Mouse (Mus musculus) hindbrain, embryonic 12.5 days (tissue): ENCODE results near the gene Papln. TPM values are rescaled to one million over a fixed set of nuclear protein-coding genes. Genes with fewer than 3 reads are reported as not detected.

Experiments
- ATAC-seq: fragments of 200-750 bp; cut with Nextera tagmentation; 2 replicates; pipeline ENCODE4 v1.8.0; 2017; ENCODE audit warnings: moderate TSS enrichment; ENCODE audit not compliant: low FRiP score
- H3K27ac ChIP-seq: fragments of 300-500 bp; sonication (generic); 2 replicates; pipeline ENCODE4 v1.5.1; 2016; ENCODE audit warnings: mild to moderate bottlenecking
- H3K27me3 ChIP-seq: fragments of 300-500 bp; sonication (generic); 2 replicates; pipeline ENCODE4 v1.6.1; 2016; ENCODE audit warnings: mild to moderate bottlenecking
- H3K36me3 ChIP-seq: fragments of 300-500 bp; sonication (generic); 2 replicates; pipeline ENCODE4 v1.6.1; 2016; ENCODE audit warnings: mild to moderate bottlenecking
- H3K4me1 ChIP-seq: fragments of 300-500 bp; sonication (generic); 2 replicates; pipeline ENCODE4 v1.6.1; 2016
- H3K4me2 ChIP-seq: fragments of 300-500 bp; sonication (generic); replicated peaks from 2 replicates; pipeline ENCODE4 v1.6.1; 2016; ENCODE audit warnings: mild to moderate bottlenecking
- H3K4me3 ChIP-seq: fragments of 300-500 bp; sonication (generic); 2 replicates; pipeline ENCODE4 v1.5.1; 2016; ENCODE audit warnings: mild to moderate bottlenecking
- H3K9ac ChIP-seq: fragments of 300-500 bp; sonication (generic); 2 replicates; pipeline ENCODE4 v1.6.1; 2016; ENCODE audit warnings: mild to moderate bottlenecking, moderate library complexity
- H3K9me3 ChIP-seq: fragments of 300-500 bp; sonication (generic); replicated peaks from 2 replicates; pipeline ENCODE4 v1.6.1; 2016; ENCODE audit warnings: mild to moderate bottlenecking
- WGBS: fragments of 180-500 bp; shearing (Covaris S2); methylation state at CpG from one replicate; pipeline ENCODE4 v1.1.7; 2016; 5-methylcytosine and 5-hydroxymethylcytosine counted together
- polyA plus RNA-seq: library from polyadenylated mRNA; unstranded; fragments of >200 nt; fragmentation: Nextera tagmentation; extraction: Ambion mirVana; gene quantifications from 2 replicates; pipeline ENCODE4 v1.2.1, GENCODE M21; 2016

Gene Papln
- polyA plus RNA-seq, 1 experiment from 2014 or later, result 0.26 TPM

GRCm38 (mm10) chr12:83792706-83793410 is 29.4 kb downstream of the Papln start:
- Histone ChIP-seq H3K4me2 (no peak overlapping the region), H3K9me3 (no peaks in the 10 kb centered on the region), H3K4me3 (no peak overlapping the region), H3K9ac (no peak overlapping the region), H3K27me3 (no peaks in the 10 kb centered on the region), H3K36me3 (peaks cover 33% of the 10 kb centered on the region), H3K4me1 (no peaks in the 10 kb centered on the region), H3K27ac (no peak overlapping the region)
- ATAC-seq, result no peak
- 76% methylated on average over 10 of the region's 10 CpGs for WGBS

GRCm38 (mm10) chr12:83795051-83795450 is 31.6 kb downstream of the Papln start:
- Histone ChIP-seq H3K27ac (no peak overlapping the region), H3K27me3 (no peaks in the 10 kb centered on the region), H3K9ac (no peak overlapping the region), H3K4me2 (no peak overlapping the region), H3K36me3 (peaks cover 51% of the 10 kb centered on the region), H3K4me1 (no peaks in the 10 kb centered on the region), H3K9me3 (no peaks in the 10 kb centered on the region), H3K4me3 (no peak overlapping the region)
- whole genome bisulfite sequencing, result 76% methylated on average over 2 of the region's 2 CpGs
- ATAC-seq, result no peak

DNA sequence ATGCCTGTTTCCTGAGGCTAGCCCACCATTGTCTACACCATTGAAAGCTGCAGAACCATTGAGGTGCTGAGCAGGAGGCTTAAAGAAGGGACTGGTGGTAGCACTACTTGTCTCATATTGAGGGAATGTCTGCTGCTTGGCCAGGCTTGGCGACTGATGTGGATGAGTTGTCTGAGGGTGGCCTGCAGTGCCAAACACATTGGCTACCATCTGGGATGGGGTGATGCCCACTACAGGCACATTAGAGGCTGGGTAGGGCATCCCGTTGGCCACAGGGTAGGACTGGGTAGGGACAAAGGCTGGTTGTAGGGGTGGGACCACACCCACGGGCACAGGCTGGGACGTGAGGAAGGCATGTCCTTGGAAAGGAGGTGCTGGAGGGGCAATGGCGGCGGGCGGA is 32.2 kb downstream of the Papln start:
- Histone ChIP-seq H3K36me3 (peaks cover 57% of the 10 kb centered on the region), H3K4me3 (no peak overlapping the region), H3K4me2 (no peak overlapping the region), H3K4me1 (no peaks in the 10 kb centered on the region), H3K27ac (no peak overlapping the region), H3K27me3 (no peaks in the 10 kb centered on the region), H3K9me3 (no peaks in the 10 kb centered on the region), H3K9ac (no peak overlapping the region)
- ATAC-seq, result no peak
- WGBS, result 94% methylated on average over 7 of the region's 7 CpGs

GRCm38 (mm10) chr12:83798313-83798712 is 34.9 kb downstream of the Papln start:
- H3K4me1 ChIP-seq, result no peaks in the 10 kb centered on the region
- no peaks in the 10 kb centered on the region for H3K27me3 ChIP-seq
- no peak overlapping the region for H3K27ac ChIP-seq
- no peak overlapping the region for H3K4me3 ChIP-seq
- peaks cover 53% of the 10 kb centered on the region for H3K36me3 ChIP-seq
- H3K9me3 ChIP-seq, result no peaks in the 10 kb centered on the region
- H3K4me2 ChIP-seq, result no peak overlapping the region
- 89% methylated on average over 5 of the region's 5 CpGs for WGBS
- no peak for ATAC-seq
- H3K9ac ChIP-seq, result no peak overlapping the region

GRCm38 (mm10) chr12:83800943-83801342 is 37.5 kb downstream of the Papln start:
- Histone ChIP-seq H3K9ac (no peak overlapping the region), H3K4me3 (no peak overlapping the region), H3K4me1 (no peaks in the 10 kb centered on the region), H3K9me3 (no peaks in the 10 kb centered on the region), H3K36me3 (peaks cover 65% of the 10 kb centered on the region), H3K4me2 (no peak overlapping the region), H3K27ac (no peak overlapping the region), H3K27me3 (no peaks in the 10 kb centered on the region)
- ATAC-seq, result no peak
- WGBS, result 61% methylated on average over 9 of the region's 9 CpGs

GRCm38 (mm10) chr12:83803641-83804040 is 40.2 kb downstream of the Papln start:
- Histone ChIP-seq H3K27me3 (no peaks in the 10 kb centered on the region), H3K4me3 (no peak overlapping the region), H3K36me3 (peaks cover 74% of the 10 kb centered on the region), H3K27ac (no peak overlapping the region), H3K4me2 (no peak overlapping the region), H3K9ac (no peak overlapping the region), H3K9me3 (no peaks in the 10 kb centered on the region), H3K4me1 (no peaks in the 10 kb centered on the region)
- ATAC-seq, result no peak
- 94% methylated on average over 7 of the region's 7 CpGs for WGBS

DNA sequence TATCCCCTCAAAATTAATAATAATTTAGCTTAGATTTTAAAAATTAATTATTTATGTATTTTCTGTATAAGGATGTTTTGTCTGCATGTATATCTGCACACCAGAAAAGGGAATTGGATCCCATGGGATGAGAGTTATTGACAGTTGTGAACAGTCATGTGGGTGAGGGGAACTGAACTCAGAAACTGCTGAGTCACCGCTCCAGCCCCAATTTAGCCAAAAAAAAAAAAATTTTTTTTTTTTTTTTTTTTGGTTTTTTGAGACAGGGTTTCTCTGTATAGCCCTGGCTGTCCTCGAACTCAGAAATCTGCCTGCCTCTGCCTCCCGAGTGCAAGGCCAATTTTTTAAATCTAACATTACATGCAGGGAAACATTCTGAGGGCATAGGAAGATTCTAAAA is 48.5 kb downstream of the Papln start:
- WGBS, result 91% methylated on average over 3 of the region's 3 CpGs
- Histone ChIP-seq H3K27ac (no peak overlapping the region), H3K4me1 (no peaks in the 10 kb centered on the region), H3K27me3 (no peaks in the 10 kb centered on the region), H3K9me3 (no peaks in the 10 kb centered on the region), H3K4me2 (no peak overlapping the region), H3K9ac (no peak overlapping the region), H3K4me3 (no peak overlapping the region), H3K36me3 (peaks cover 17% of the 10 kb centered on the region)
- ATAC-seq, result no peak

GRCm38 (mm10) chr12:83816616-83817015 is 53.2 kb downstream of the Papln start:
- H3K9ac ChIP-seq, result no peak overlapping the region
- H3K4me1 ChIP-seq, result no peaks in the 10 kb centered on the region
- no peak overlapping the region for H3K4me3 ChIP-seq
- peaks cover 4% of the 10 kb centered on the region; the same call in 1 of the 2 replicates for H3K36me3 ChIP-seq
- H3K27me3 ChIP-seq, result no peaks in the 10 kb centered on the region
- no peak overlapping the region for H3K27ac ChIP-seq
- WGBS, result 88% methylated on average over 1 of the region's 1 CpGs
- H3K4me2 ChIP-seq, result no peak overlapping the region
- H3K9me3 ChIP-seq, result no peaks in the 10 kb centered on the region
- ATAC-seq, result no peak

- Histone ChIP-seq H3K27me3 (no peaks in the 10 kb centered on the region), H3K36me3 (peaks cover 14% of the 10 kb centered on the region), H3K27ac (no peak overlapping the region), H3K9ac (no peak overlapping the region), H3K4me3 (no peak overlapping the region), H3K4me1 (no peaks in the 10 kb centered on the region), H3K9me3 (no peaks in the 10 kb centered on the region), H3K4me2 (no peak overlapping the region)
- no peak for ATAC-seq
- 88% methylated on average over 3 of the region's 3 CpGs for WGBS
Observed at GRCm38 (mm10) chr12:83830424-83830823, 67.0 kb downstream of the Papln start.

GRCm38 (mm10) chr12:83833979-83834378 is 70.5 kb downstream of the Papln start:
- no peak for ATAC-seq
- H3K27me3 ChIP-seq, result no peaks in the 10 kb centered on the region
- WGBS, result 93% methylated on average over 3 of the region's 3 CpGs
- no peak overlapping the region for H3K4me3 ChIP-seq
- no peak overlapping the region for H3K9ac ChIP-seq
- H3K9me3 ChIP-seq, result no peaks in the 10 kb centered on the region
- H3K4me2 ChIP-seq, result no peak overlapping the region
- no peak overlapping the region for H3K27ac ChIP-seq
- peaks cover 26% of the 10 kb centered on the region for H3K36me3 ChIP-seq
- H3K4me1 ChIP-seq, result no peaks in the 10 kb centered on the region

- peaks cover 28% of the 10 kb centered on the region for H3K36me3 ChIP-seq
- H3K9ac ChIP-seq, result no peak overlapping the region
- no peaks in the 10 kb centered on the region for H3K4me1 ChIP-seq
- H3K9me3 ChIP-seq, result no peaks in the 10 kb centered on the region
- no peak overlapping the region for H3K27ac ChIP-seq
- ATAC-seq, result no peak
- 90% methylated on average over 10 of the region's 10 CpGs for WGBS
- H3K4me2 ChIP-seq, result no peak overlapping the region
- H3K27me3 ChIP-seq, result no peaks in the 10 kb centered on the region
- no peak overlapping the region for H3K4me3 ChIP-seq
Observed at GRCm38 (mm10) chr12:83841409-83842190, 78.2 kb downstream of the Papln start.
